Mouse (Mus musculus): ENCODE measurements around the gene Vps54. TPM values are rescaled to one million over a fixed set of nuclear protein-coding genes. Genes with fewer than 3 reads are reported as not detected.
"Not testable (repeated sequence)": the region's sequence is repeated elsewhere in the genome, so short reads cannot be mapped to it uniquely, and the experiment has no call there.

Gene Vps54
- total and polyA plus RNA-seq, 3 experiments, result 13.2 to 16.1 TPM; not detected in 1

DNA sequence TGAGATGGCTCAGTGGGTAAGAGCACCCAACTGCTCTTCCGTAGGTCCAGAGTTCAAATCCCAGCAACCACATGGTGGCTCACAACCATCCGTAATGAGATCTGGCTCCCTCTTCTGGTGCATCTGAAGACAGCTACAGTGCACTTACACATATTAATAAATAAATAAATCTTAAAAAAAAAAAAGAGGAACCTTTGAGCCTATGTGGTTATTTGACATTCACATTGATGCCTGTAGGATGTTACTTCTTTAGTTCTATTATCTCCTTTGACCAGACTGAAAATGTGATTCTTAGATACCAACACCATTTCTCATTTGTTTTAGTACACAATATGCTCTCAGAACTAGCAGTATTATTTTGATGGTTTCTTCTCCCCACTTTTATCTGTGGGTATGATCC lies 49.1 kb downstream of the Vps54 start:
- not testable (repeated sequence) for H3K9ac ChIP-seq (ENCODE audit: control insufficient read depth, low read depth, low read length, poor library complexity, severe bottlenecking); H3K9me3 ChIP-seq (replicated peaks; ENCODE audit: insufficient read depth, low read length); H3K4me1 ChIP-seq (ENCODE audit: control insufficient read depth in 1 of 2, insufficient read depth in 2 of 2, low read length in 2 of 2); H3K4me3 ChIP-seq (ENCODE audit: control insufficient read depth in 1 of 2, insufficient read depth in 1 of 2, low read depth in 2 of 2, low read length in 2 of 2); H3K27ac ChIP-seq (ENCODE audit: control insufficient read depth, low read depth, low read length); H3K79me2 ChIP-seq (ENCODE audit: control insufficient read depth, insufficient read depth, low read length, poor library complexity); H3K27me3 ChIP-seq (ENCODE audit: control insufficient read depth in 1 of 2, insufficient read depth in 2 of 2, low read length in 2 of 2)
- H3K36me3 ChIP-seq (ENCODE audit: control insufficient read depth in 1 of 2, insufficient read depth in 2 of 2, low read length in 2 of 2), result peaks cover 0 to 23% of the 10 kb centered on the region in 2 experiments; a peak in 2 of 4 replicates
- DNase-seq (ENCODE audit: low read depth, low spot score), result peak; percentile 86
- TF ChIP-seq ETS1 (IDR thresholded peaks at IDR 0.05; ENCODE audit: low read depth, low read length) (peak; percentile 69), RAD21 (IDR thresholded peaks at IDR 0.05; ENCODE audit: low read depth, low read length) (peak; percentile 53), GATA1 (IDR thresholded peaks at IDR 0.05; ENCODE audit: low read depth, low read length) (peak; percentile 95), SIN3A (IDR thresholded peaks at IDR 0.05; ENCODE audit: low read length) (peak; percentile 74), ZC3H11A (IDR thresholded peaks at IDR 0.05; ENCODE audit: low read depth, low read length) (peak; percentile 44), EP300 (IDR thresholded peaks at IDR 0.05; ENCODE audit: low read depth in 1 of 2, low read length in 2 of 2) (peak; percentile 88 to 96), JUND (IDR thresholded peaks at IDR 0.05; ENCODE audit: low read depth, low read length) (peak; percentile 14; the same call in 1 of the 2 replicates), ZNF384 (IDR thresholded peaks at IDR 0.05; ENCODE audit: low read depth, low read length) (peak; percentile 95), MYC (IDR thresholded peaks at IDR 0.05; ENCODE audit: low read depth, low read length) (peak; percentile 92), TCF12 (IDR thresholded peaks at IDR 0.05; ENCODE audit: low read depth, low read length) (peak; percentile 93), SMC3 (IDR thresholded peaks at IDR 0.05; ENCODE audit: low read depth, low read length) (peak; percentile 56), RCOR1 (IDR thresholded peaks at IDR 0.05; ENCODE audit: low read depth, low read length) (peak; percentile 94), BHLHE40 (IDR thresholded peaks at IDR 0.05; ENCODE audit: borderline replicate concordance, low read depth, low read length) (peak; percentile 29; the same call in 1 of the 2 replicates), MAX (IDR thresholded peaks at IDR 0.05; ENCODE audit: low read length) (peak; percentile 53; the same call in 1 of the 2 replicates), TBP (IDR thresholded peaks at IDR 0.05; ENCODE audit: low read depth, low read length) (0 out of 2 replicates have a peak, but pooled peaks have one; percentile 24), CTCF (IDR thresholded peaks at IDR 0.05 in 2 of 3, conservative IDR thresholded peaks at IDR 0.05 in 1 of 3; ENCODE audit: control insufficient read depth in 1 of 3, insufficient read depth in 1 of 3, low read depth in 2 of 3, low read length in 3 of 3, poor library complexity in 1 of 3, severe bottlenecking in 1 of 3) (peak; percentile 23 to 55 (median 41); a peak in 5 of 6 replicates), TAL1 (IDR thresholded peaks at IDR 0.05; ENCODE audit: low read length) (peak; percentile 89)

DNA sequence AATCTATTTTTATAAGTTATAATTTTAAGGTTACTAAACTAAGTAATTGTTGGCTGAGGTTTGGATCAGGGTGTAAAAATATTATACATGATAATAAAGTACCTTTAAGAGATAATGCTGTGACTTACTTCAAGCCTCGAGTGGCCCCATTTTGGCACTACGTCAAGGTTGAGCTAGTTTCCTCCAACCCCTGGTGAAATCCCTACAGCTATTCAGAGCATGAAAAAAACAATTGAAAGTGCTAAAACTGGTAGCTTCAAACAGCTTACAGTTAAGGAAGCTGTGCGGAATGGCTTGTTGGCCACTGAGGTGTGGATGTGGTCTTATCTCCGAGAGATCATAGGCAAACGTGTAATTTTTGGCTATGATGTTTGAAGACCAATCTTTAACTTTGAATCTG lies 56.4 kb downstream of the Vps54 start:
- peak; percentile 58 for DNase-seq (ENCODE audit: low read depth, low spot score)

More for the DNA sequence above, 56.4 kb downstream of the Vps54 start:
- TF ChIP-seq SMC3 (IDR thresholded peaks at IDR 0.05; ENCODE audit: low read depth, low read length) (no peak), RCOR1 (IDR thresholded peaks at IDR 0.05; ENCODE audit: low read depth, low read length) (peak; percentile 41; the same call in 1 of the 2 replicates), EP300 (IDR thresholded peaks at IDR 0.05; ENCODE audit: low read depth in 1 of 2, low read length in 2 of 2) (peak in 1 of 2 experiments; percentile 35; a peak in 1 of 4 replicates), USF1 (IDR thresholded peaks at IDR 0.05; ENCODE audit: low read depth, low read length) (no peak), ZMIZ1 (IDR thresholded peaks at IDR 0.05; ENCODE audit: low read depth, low read length) (no peak)
- Histone ChIP-seq H3K4me1 (ENCODE audit: control insufficient read depth in 1 of 2, insufficient read depth in 2 of 2, low read length in 2 of 2) (peaks cover 8 to 14% of the 10 kb centered on the region in 2 experiments), H3K9me3 (replicated peaks; ENCODE audit: insufficient read depth, low read length) (no peaks in the 10 kb centered on the region), H3K4me3 (ENCODE audit: control insufficient read depth in 1 of 2, insufficient read depth in 1 of 2, low read depth in 2 of 2, low read length in 2 of 2) (no peak overlapping the region), H3K27me3 (ENCODE audit: control insufficient read depth in 1 of 2, insufficient read depth in 2 of 2, low read length in 2 of 2) (no peaks in the 10 kb centered on the region), H3K27ac (ENCODE audit: control insufficient read depth, low read depth, low read length) (no peak overlapping the region), H3K9ac (ENCODE audit: control insufficient read depth, low read depth, low read length, poor library complexity, severe bottlenecking) (no peak overlapping the region), H3K79me2 (ENCODE audit: control insufficient read depth, insufficient read depth, low read length, poor library complexity) (no peaks in the 10 kb centered on the region), H3K36me3 (ENCODE audit: control insufficient read depth in 1 of 2, insufficient read depth in 2 of 2, low read length in 2 of 2) (peaks cover 0 to 19% of the 10 kb centered on the region in 2 experiments)

All from MEL (cell line).